ENCODE assay signal across 7 mouse cellular contexts in the genomic region with DNA sequence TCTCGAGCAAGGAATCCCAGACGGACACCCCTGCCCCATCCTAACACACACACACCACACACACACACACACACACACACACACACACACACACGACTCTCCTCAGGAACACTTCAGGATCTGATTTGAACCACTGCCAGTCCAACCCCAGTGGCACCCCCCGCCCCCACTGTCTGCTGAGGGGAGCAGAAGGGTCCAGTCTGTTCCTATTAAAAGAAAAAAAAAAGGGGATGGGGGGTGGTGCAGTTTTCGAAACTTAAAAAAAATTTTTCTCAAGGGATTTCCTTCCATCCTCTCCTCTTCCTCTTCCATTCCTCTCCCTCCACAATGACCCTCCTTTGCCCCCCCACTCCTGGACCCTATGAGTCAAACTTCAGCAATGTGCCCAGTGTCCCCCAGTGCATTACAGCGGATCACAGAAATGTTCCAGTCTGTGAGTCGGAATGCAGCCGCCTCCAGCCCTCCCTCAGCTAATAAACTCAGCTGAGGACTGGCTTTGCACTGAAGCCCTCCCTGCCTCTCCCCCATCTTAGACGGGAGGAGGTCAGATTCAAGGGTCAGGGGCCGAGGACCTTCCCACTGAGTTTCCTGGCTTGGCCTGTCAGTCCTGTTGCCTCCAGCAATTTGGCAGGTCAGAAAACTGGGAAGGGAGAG. TPM values are rescaled to one million over a fixed set of nuclear protein-coding genes. Genes with fewer than 3 reads are reported as not detected.
DNase-seq lines count a peak whose midpoint lies in the region; ATAC-seq and TF ChIP-seq lines count a peak whose summit lies in the region.

No protein-coding gene starts in this region.

- H3K9me3 ChIP-seq in MEL (replicated peaks; ENCODE audit: insufficient read depth, low read length): no peaks in the 10 kb centered on the region
- no peaks in the 10 kb centered on the region for H3K9me3 ChIP-seq in lung, embryonic 16.5 days (ENCODE audit: control insufficient read depth, low read length)
- no peaks in the 10 kb centered on the region for H3K9me3 ChIP-seq in stomach, postnatal 0 days (ENCODE audit: control insufficient read depth, low read length)

- H3K4me3 ChIP-seq in MEL (ENCODE audit: control insufficient read depth in 1 of 2, insufficient read depth in 1 of 2, low read depth in 2 of 2, low read length in 2 of 2): peak overlapping the region; percentile 63 to 70
- H3K4me3 ChIP-seq in kidney, adult 2 months (ENCODE audit: insufficient read depth, low read depth, low read length): peak overlapping the region; percentile 65
- H3K4me3 ChIP-seq in lung, embryonic 16.5 days (ENCODE audit: low read length): peak overlapping the region; percentile 82
- peak overlapping the region; percentile 85 for H3K4me3 ChIP-seq in stomach, postnatal 0 days (ENCODE audit: low read depth, low read length)

- peak overlapping the region; percentile 82 for H3K9ac ChIP-seq in MEL (ENCODE audit: control insufficient read depth, low read depth, low read length, poor library complexity, severe bottlenecking)
- peak overlapping the region; percentile 97 for H3K9ac ChIP-seq in lung, embryonic 16.5 days (ENCODE audit: low read length)
- H3K9ac ChIP-seq in stomach, postnatal 0 days (ENCODE audit: low read length): peak overlapping the region; percentile 95

- TF ChIP-seq CTCF in MEL (IDR thresholded peaks at IDR 0.05 in 2 of 3, conservative IDR thresholded peaks at IDR 0.05 in 1 of 3; ENCODE audit: control insufficient read depth in 1 of 3, insufficient read depth in 1 of 3, low read depth in 2 of 3, low read length in 3 of 3, poor library complexity in 1 of 3, severe bottlenecking in 1 of 3): no peak
- no peak for TF ChIP-seq CTCF in kidney, adult 2 months (conservative IDR thresholded peaks at IDR 0.05; ENCODE audit: insufficient read depth, insufficient read length, low read depth, low read length)
- no peak for TF ChIP-seq CTCF in stomach, postnatal 0 days (IDR thresholded peaks at IDR 0.05; ENCODE audit: low read depth)

- peak overlapping the region; percentile 69 for H3K4me2 ChIP-seq in lung, embryonic 16.5 days (ENCODE audit: low read depth, low read length)
- peak overlapping the region; percentile 71 for H3K4me2 ChIP-seq in stomach, postnatal 0 days (replicated peaks; ENCODE audit: low read depth)

- WGBS in kidney, adult 2 months: 8% methylated on average over 10 of the region's 10 CpGs
- WGBS in lung, embryonic 16.5 days: 4% methylated on average over 10 of the region's 10 CpGs
- WGBS in stomach, postnatal 0 days: 9% methylated on average over 10 of the region's 10 CpGs

- peaks cover 31 to 54% of the 10 kb centered on the region in 2 experiments for H3K36me3 ChIP-seq in MEL (ENCODE audit: control insufficient read depth in 1 of 2, insufficient read depth in 2 of 2, low read length in 2 of 2)
- no peaks in the 10 kb centered on the region for H3K36me3 ChIP-seq in kidney, adult 2 months (ENCODE audit: control insufficient read depth, insufficient read depth, low read length)
- no peaks in the 10 kb centered on the region for H3K36me3 ChIP-seq in lung, embryonic 16.5 days (ENCODE audit: control insufficient read depth, insufficient read depth, low read length)
- H3K36me3 ChIP-seq in stomach, postnatal 0 days (ENCODE audit: control insufficient read depth, insufficient read depth, low read length): no peaks in the 10 kb centered on the region

- H3K27me3 ChIP-seq in MEL (ENCODE audit: control insufficient read depth in 1 of 2, insufficient read depth in 2 of 2, low read length in 2 of 2): no peaks in the 10 kb centered on the region
- no peaks in the 10 kb centered on the region for H3K27me3 ChIP-seq in kidney, adult 2 months (replicated peaks; ENCODE audit: control insufficient read depth, insufficient read depth, low read length)
- no peaks in the 10 kb centered on the region for H3K27me3 ChIP-seq in lung, embryonic 16.5 days (ENCODE audit: control insufficient read depth, insufficient read depth, low read depth, low read length)
- H3K27me3 ChIP-seq in stomach, postnatal 0 days (ENCODE audit: control insufficient read depth, insufficient read depth, low read length): no peaks in the 10 kb centered on the region

- peaks cover 95% of the 10 kb centered on the region for H3K79me2 ChIP-seq in MEL (ENCODE audit: control insufficient read depth, insufficient read depth, low read length, poor library complexity)

- H3K27ac ChIP-seq in MEL (ENCODE audit: control insufficient read depth, low read depth, low read length): peak overlapping the region; percentile 72
- H3K27ac ChIP-seq in kidney, adult 2 months (ENCODE audit: insufficient read depth, low read depth, low read length): peak overlapping the region; percentile 98
- H3K27ac ChIP-seq in lung, embryonic 16.5 days (ENCODE audit: low read length): peak overlapping the region; percentile 97
- peak overlapping the region; percentile 98 for H3K27ac ChIP-seq in stomach, postnatal 0 days (replicated peaks)

- peaks cover 34 to 68% of the 10 kb centered on the region in 2 experiments for H3K4me1 ChIP-seq in MEL (ENCODE audit: control insufficient read depth in 1 of 2, insufficient read depth in 2 of 2, low read length in 2 of 2)
- H3K4me1 ChIP-seq in kidney, adult 2 months (ENCODE audit: control insufficient read depth, insufficient read depth, low read length): peaks cover 26% of the 10 kb centered on the region
- H3K4me1 ChIP-seq in lung, embryonic 16.5 days (replicated peaks; ENCODE audit: control insufficient read depth, insufficient read depth, low read length): peaks cover 45% of the 10 kb centered on the region
- H3K4me1 ChIP-seq in stomach, postnatal 0 days (replicated peaks; ENCODE audit: control insufficient read depth, insufficient read depth): 0 out of 2 replicates have a peak, but pooled peaks cover 2% of the 10 kb centered on the region

- ATAC-seq in lung, embryonic 16.5 days (ENCODE audit: low read depth): peak; percentile 34; the same call in 1 of the 2 replicates
- ATAC-seq in stomach, postnatal 0 days (ENCODE audit: low FRiP score, low TSS enrichment): peak; percentile 43; the same call in 1 of the 2 replicates

- TF ChIP-seq POLR2A in MEL (IDR thresholded peaks at IDR 0.05; ENCODE audit: control insufficient read depth in 1 of 2, insufficient read depth in 1 of 2, low read depth in 1 of 2, low read length in 2 of 2, poor library complexity in 1 of 2): no peak
- no peak for TF ChIP-seq POLR2A in kidney, adult 2 months (IDR thresholded peaks at IDR 0.05; ENCODE audit: low read depth, low read length)

- DNase-seq in 3T3-L1 (ENCODE audit: low read depth, low spot score) (peak; percentile 94), MEL (ENCODE audit: low read depth, low spot score) (no peak)
- peak; percentile 66 for DNase-seq in gastrocnemius, postnatal 25 days
- DNase-seq in kidney, adult 2 months: peak; percentile 70
- peak; percentile 49 for DNase-seq in stomach, postnatal 0 days (ENCODE audit: low spot score)
- no peak for DNase-seq in cerebellum, adult 11 months

- no peak for TF ChIP-seq RAD21 in MEL (IDR thresholded peaks at IDR 0.05; ENCODE audit: low read depth, low read length)

- 0 out of 4 replicates have a peak, but pooled peaks of 1 of the 2 experiments have one; percentile 28 for TF ChIP-seq EP300 in MEL (IDR thresholded peaks at IDR 0.05; ENCODE audit: low read depth in 1 of 2, low read length in 2 of 2)
- TF ChIP-seq EP300 in stomach, postnatal 0 days (optimal IDR thresholded peaks at IDR 0.05): no peak

TF ChIP-seq in MEL, 35 proteins besides CTCF, POLR2A, EP300 and RAD21 (continues in another document):
- TF ChIP-seq MAFK (IDR thresholded peaks at IDR 0.05; ENCODE audit: borderline replicate concordance, low read depth, low read length): no peak
- TF ChIP-seq BHLHE40 (IDR thresholded peaks at IDR 0.05; ENCODE audit: borderline replicate concordance, low read depth, low read length): no peak
- no peak; the same call in 1 of the 2 replicates for TF ChIP-seq ZMIZ1 (IDR thresholded peaks at IDR 0.05; ENCODE audit: low read depth, low read length)
- 0 out of 2 replicates have a peak, but pooled peaks have one; percentile 47 for TF ChIP-seq POLR2AphosphoS2 (IDR thresholded peaks at IDR 0.05; ENCODE audit: low read length)
- no peak for TF ChIP-seq GABPA (IDR thresholded peaks at IDR 0.05; ENCODE audit: low read depth, low read length)
- TF ChIP-seq MAZ (IDR thresholded peaks at IDR 0.05; ENCODE audit: low read depth, low read length): peak; percentile 50; the same call in 1 of the 2 replicates
- 0 out of 2 replicates have a peak, but pooled peaks have one; percentile 14 for TF ChIP-seq SIN3A (IDR thresholded peaks at IDR 0.05; ENCODE audit: low read length)
- TF ChIP-seq NELFE (IDR thresholded peaks at IDR 0.05; ENCODE audit: low read depth, low read length): no peak
- no peak for TF ChIP-seq TBP (IDR thresholded peaks at IDR 0.05; ENCODE audit: low read depth, low read length)
- TF ChIP-seq USF1 (IDR thresholded peaks at IDR 0.05; ENCODE audit: low read depth, low read length): no peak
- TF ChIP-seq TCF12 (IDR thresholded peaks at IDR 0.05; ENCODE audit: low read depth, low read length): peak; percentile 29; the same call in 1 of the 2 replicates
- TF ChIP-seq MXI1 (IDR thresholded peaks at IDR 0.05; ENCODE audit: low read depth, low read length): no peak
- no peak for TF ChIP-seq MAX (IDR thresholded peaks at IDR 0.05; ENCODE audit: low read length)
- TF ChIP-seq ZNF384 (IDR thresholded peaks at IDR 0.05; ENCODE audit: low read depth, low read length): peak; percentile 77
- TF ChIP-seq RCOR1 (IDR thresholded peaks at IDR 0.05; ENCODE audit: low read depth, low read length): no peak; the same call in 1 of the 2 replicates
- TF ChIP-seq ELF1 (IDR thresholded peaks at IDR 0.05; ENCODE audit: low read depth, low read length): no peak

RNA-seq across cellular contexts. Expression of a gene that starts 12.2 kb away (rescaled TPM):
- total RNA-seq in MEL (2012; rRNA removed): 100 and 102 TPM in 2 replicates
- 100 to 1,000 TPM in 1 of 2 experiments, not detected in 1; 389 TPM for polyA plus RNA-seq in MEL (2012; ENCODE audit: insufficient read depth in 1 of 2, insufficient read length in 2 of 2, low read depth in 1 of 2, low replicate concordance in 2 of 2, missing spikeins in 1 of 2)
- 10 to 100 TPM; 11.9 to 15.0 TPM for total RNA-seq in gastrocnemius, postnatal 25 days (2021)
- 41.6 and 45.4 TPM in 2 replicates for polyA plus RNA-seq in kidney, adult 2 months (2012; rRNA removed)
- 44.2 and 48.5 TPM in 2 replicates for polyA plus RNA-seq in lung, embryonic 16.5 days (2015; fragmentation: Nextera tagmentation; extraction: Ambion mirVana)
- polyA plus RNA-seq in stomach, postnatal 0 days (2015; fragmentation: Nextera tagmentation; extraction: Ambion mirVana): 8.0 and 9.4 TPM in 2 replicates

RNA-seq across cellular contexts. Expression of a gene that starts 53.8 kb away (rescaled TPM):
- 116 and 136 TPM in 2 replicates for total RNA-seq in MEL (2012; rRNA removed)
- 100 to 1,000 TPM in 1 of 2 experiments, not detected in 1; 299 TPM for polyA plus RNA-seq in MEL (2012; ENCODE audit: insufficient read depth in 1 of 2, insufficient read length in 2 of 2, low read depth in 1 of 2, low replicate concordance in 2 of 2, missing spikeins in 1 of 2)
- total RNA-seq in gastrocnemius, postnatal 25 days (2021): 10 to 100 TPM; 44.7 to 47.2 TPM
- polyA plus RNA-seq in kidney, adult 2 months (2012; rRNA removed): 182 and 203 TPM in 2 replicates
- polyA plus RNA-seq in lung, embryonic 16.5 days (2015; fragmentation: Nextera tagmentation; extraction: Ambion mirVana): 46.8 and 49.5 TPM in 2 replicates
- polyA plus RNA-seq in stomach, postnatal 0 days (2015; fragmentation: Nextera tagmentation; extraction: Ambion mirVana): 36.7 and 40.7 TPM in 2 replicates

Comparison
In these comparisons a context has a peak if more than half of its experiments do, and no peak if none do; other contexts are left out.
1. DNase-seq: peak in 3T3-L1 (single experiment), gastrocnemius, postnatal 25 days (single experiment), kidney, adult 2 months (single experiment) and stomach, postnatal 0 days (single experiment); none in MEL (single experiment) and cerebellum, adult 11 months (single experiment).
2. Peak in every context shown above with its lines, with median percentiles within 50 percentile points of each other: H3K27ac ChIP-seq, H3K4me3 ChIP-seq and H3K9ac ChIP-seq.